Mouse (Mus musculus): Measurements from ENCODE around the gene Comp. TPM values are rescaled to one million over a fixed set of nuclear protein-coding genes. Genes with fewer than 3 reads are reported as not detected.
A peak's percentile ranks its signal among the peaks of the same experiment; 100 is the strongest.

Gene Comp
- polyA plus RNA-seq, 1 experiment from 2014 or later = 1.6 TPM

- Histone ChIP-seq H3K4me3 (ENCODE audit: low read depth, low read length) (no peak overlapping the region), H3K27ac (ENCODE audit: low read length) (no peak overlapping the region), H3K27me3 (ENCODE audit: control insufficient read depth, insufficient read depth, low read depth, low read length) (no peaks in the 10 kb centered on the region), H3K4me1 (ENCODE audit: control insufficient read depth, low read depth, low read length) (peaks cover 25% of the 10 kb centered on the region), H3K4me2 (ENCODE audit: low read depth, low read length) (no peak overlapping the region), H3K9ac (ENCODE audit: low read depth, low read length) (no peak overlapping the region), H3K36me3 (ENCODE audit: control insufficient read depth, insufficient read depth) (peaks cover 65% of the 10 kb centered on the region), H3K9me3 (replicated peaks; ENCODE audit: control insufficient read depth, low read length) (no peaks in the 10 kb centered on the region)
- ATAC-seq (ENCODE audit: low read depth) = peak; percentile 37; the same call in 1 of the 2 replicates
- 58% methylated on average over 40 of the region's 41 CpGs for WGBS (ENCODE audit: insufficient replicate concordance)
Measured at GRCm38 (mm10) chr8:70332070-70332877, 41.1 kb upstream of the Comp start.

- Histone ChIP-seq H3K36me3 (ENCODE audit: control insufficient read depth, insufficient read depth) (peaks cover 71% of the 10 kb centered on the region), H3K4me2 (ENCODE audit: low read depth, low read length) (no peak overlapping the region), H3K9me3 (replicated peaks; ENCODE audit: control insufficient read depth, low read length) (no peaks in the 10 kb centered on the region), H3K27me3 (ENCODE audit: control insufficient read depth, insufficient read depth, low read depth, low read length) (no peaks in the 10 kb centered on the region), H3K9ac (ENCODE audit: low read depth, low read length) (no peak overlapping the region), H3K27ac (ENCODE audit: low read length) (no peak overlapping the region), H3K4me3 (ENCODE audit: low read depth, low read length) (no peak overlapping the region), H3K4me1 (ENCODE audit: control insufficient read depth, low read depth, low read length) (peaks cover 22% of the 10 kb centered on the region)
- WGBS (ENCODE audit: insufficient replicate concordance) = 86% methylated on average over 6 of the region's 6 CpGs
- no peak for ATAC-seq (ENCODE audit: low read depth)
Measured at GRCm38 (mm10) chr8:70332878-70333202, 40.5 kb upstream of the Comp start.

- Histone ChIP-seq H3K4me1 (ENCODE audit: control insufficient read depth, low read depth, low read length) (no peaks in the 10 kb centered on the region), H3K4me2 (ENCODE audit: low read depth, low read length) (no peak overlapping the region), H3K9me3 (replicated peaks; ENCODE audit: control insufficient read depth, low read length) (no peaks in the 10 kb centered on the region), H3K27ac (ENCODE audit: low read length) (no peak overlapping the region), H3K9ac (ENCODE audit: low read depth, low read length) (no peak overlapping the region), H3K4me3 (ENCODE audit: low read depth, low read length) (no peak overlapping the region), H3K36me3 (ENCODE audit: control insufficient read depth, insufficient read depth) (peaks cover 98% of the 10 kb centered on the region), H3K27me3 (ENCODE audit: control insufficient read depth, insufficient read depth, low read depth, low read length) (no peaks in the 10 kb centered on the region)
- WGBS (ENCODE audit: insufficient replicate concordance) = 81% methylated on average over 7 of the region's 7 CpGs
- ATAC-seq (ENCODE audit: low read depth) = no peak
Measured at GRCm38 (mm10) chr8:70338931-70339330, 34.4 kb upstream of the Comp start.

GRCm38 (mm10) chr8:70340659-70341058 lies 32.7 kb upstream of the Comp start:
- Histone ChIP-seq H3K4me2 (ENCODE audit: low read depth, low read length) (no peak overlapping the region), H3K4me3 (ENCODE audit: low read depth, low read length) (no peak overlapping the region), H3K27ac (ENCODE audit: low read length) (no peak overlapping the region), H3K27me3 (ENCODE audit: control insufficient read depth, insufficient read depth, low read depth, low read length) (no peaks in the 10 kb centered on the region), H3K4me1 (ENCODE audit: control insufficient read depth, low read depth, low read length) (peaks cover 14% of the 10 kb centered on the region), H3K36me3 (ENCODE audit: control insufficient read depth, insufficient read depth) (peaks cover 87% of the 10 kb centered on the region), H3K9me3 (replicated peaks; ENCODE audit: control insufficient read depth, low read length) (no peaks in the 10 kb centered on the region), H3K9ac (ENCODE audit: low read depth, low read length) (no peak overlapping the region)
- WGBS (ENCODE audit: insufficient replicate concordance) = 91% methylated on average over 7 of the region's 7 CpGs
- no peak for ATAC-seq (ENCODE audit: low read depth)

GRCm38 (mm10) chr8:70342007-70342406 lies 31.4 kb upstream of the Comp start:
- H3K27ac ChIP-seq (ENCODE audit: low read length) = no peak overlapping the region
- H3K9me3 ChIP-seq (replicated peaks; ENCODE audit: control insufficient read depth, low read length) = no peaks in the 10 kb centered on the region
- H3K4me1 ChIP-seq (ENCODE audit: control insufficient read depth, low read depth, low read length) = peaks cover 24% of the 10 kb centered on the region
- no peak for ATAC-seq (ENCODE audit: low read depth)
- no peak overlapping the region for H3K4me2 ChIP-seq (ENCODE audit: low read depth, low read length)
- no peak overlapping the region for H3K4me3 ChIP-seq (ENCODE audit: low read depth, low read length)
- no peaks in the 10 kb centered on the region for H3K27me3 ChIP-seq (ENCODE audit: control insufficient read depth, insufficient read depth, low read depth, low read length)
- no peak overlapping the region for H3K9ac ChIP-seq (ENCODE audit: low read depth, low read length)
- peaks cover 78% of the 10 kb centered on the region for H3K36me3 ChIP-seq (ENCODE audit: control insufficient read depth, insufficient read depth)
- WGBS (ENCODE audit: insufficient replicate concordance) = 86% methylated on average over 14 of the region's 14 CpGs

- H3K4me2 ChIP-seq (ENCODE audit: low read depth, low read length) = no peak overlapping the region
- peaks cover 28% of the 10 kb centered on the region for H3K4me1 ChIP-seq (ENCODE audit: control insufficient read depth, low read depth, low read length)
- peaks cover 67% of the 10 kb centered on the region for H3K36me3 ChIP-seq (ENCODE audit: control insufficient read depth, insufficient read depth)
- no peak for ATAC-seq (ENCODE audit: low read depth)
- 91% methylated on average over 7 of the region's 7 CpGs for WGBS (ENCODE audit: insufficient replicate concordance)
- no peaks in the 10 kb centered on the region for H3K27me3 ChIP-seq (ENCODE audit: control insufficient read depth, insufficient read depth, low read depth, low read length)
- H3K9me3 ChIP-seq (replicated peaks; ENCODE audit: control insufficient read depth, low read length) = no peaks in the 10 kb centered on the region
- H3K9ac ChIP-seq (ENCODE audit: low read depth, low read length) = no peak overlapping the region
- no peak overlapping the region for H3K27ac ChIP-seq (ENCODE audit: low read length)
- no peak overlapping the region for H3K4me3 ChIP-seq (ENCODE audit: low read depth, low read length)
Measured at GRCm38 (mm10) chr8:70343076-70343475, 30.3 kb upstream of the Comp start.

GRCm38 (mm10) chr8:70343696-70344095 lies 29.7 kb upstream of the Comp start:
- ATAC-seq (ENCODE audit: low read depth) = 0 out of 2 replicates have a peak, but pooled peaks have one; percentile 23
- WGBS (ENCODE audit: insufficient replicate concordance) = 61% methylated on average over 6 of the region's 6 CpGs

GRCm38 (mm10) chr8:70344279-70344678 lies 29.1 kb upstream of the Comp start:
- no peak for ATAC-seq (ENCODE audit: low read depth)
- H3K27me3 ChIP-seq (ENCODE audit: control insufficient read depth, insufficient read depth, low read depth, low read length) = no peaks in the 10 kb centered on the region
- H3K9ac ChIP-seq (ENCODE audit: low read depth, low read length) = no peak overlapping the region
- peaks cover 60% of the 10 kb centered on the region for H3K36me3 ChIP-seq (ENCODE audit: control insufficient read depth, insufficient read depth)
- H3K27ac ChIP-seq (ENCODE audit: low read length) = 0 out of 2 replicates have a peak overlapping the region, but pooled peaks have one; percentile 2
- no peak overlapping the region for H3K4me3 ChIP-seq (ENCODE audit: low read depth, low read length)
- WGBS (ENCODE audit: insufficient replicate concordance) = 87% methylated on average over 2 of the region's 2 CpGs
- H3K9me3 ChIP-seq (replicated peaks; ENCODE audit: control insufficient read depth, low read length) = no peaks in the 10 kb centered on the region
- no peak overlapping the region for H3K4me2 ChIP-seq (ENCODE audit: low read depth, low read length)
- H3K4me1 ChIP-seq (ENCODE audit: control insufficient read depth, low read depth, low read length) = peaks cover 41% of the 10 kb centered on the region

More at GRCm38 (mm10) chr8:70343696-70344095, 29.7 kb upstream of the Comp start:
- no peak overlapping the region for H3K27ac ChIP-seq (ENCODE audit: low read length)
- H3K4me2 ChIP-seq (ENCODE audit: low read depth, low read length) = no peak overlapping the region
- peaks cover 61% of the 10 kb centered on the region for H3K36me3 ChIP-seq (ENCODE audit: control insufficient read depth, insufficient read depth)
- H3K27me3 ChIP-seq (ENCODE audit: control insufficient read depth, insufficient read depth, low read depth, low read length) = no peaks in the 10 kb centered on the region
- H3K9me3 ChIP-seq (replicated peaks; ENCODE audit: control insufficient read depth, low read length) = no peaks in the 10 kb centered on the region
- H3K4me1 ChIP-seq (ENCODE audit: control insufficient read depth, low read depth, low read length) = peaks cover 35% of the 10 kb centered on the region
- no peak overlapping the region for H3K9ac ChIP-seq (ENCODE audit: low read depth, low read length)
- no peak overlapping the region for H3K4me3 ChIP-seq (ENCODE audit: low read depth, low read length)

- ATAC-seq (ENCODE audit: low read depth) = no peak
- no peak overlapping the region for H3K4me3 ChIP-seq (ENCODE audit: low read depth, low read length)
- no peak overlapping the region for H3K9ac ChIP-seq (ENCODE audit: low read depth, low read length)
- whole genome bisulfite sequencing (ENCODE audit: insufficient replicate concordance) = 75% methylated on average over 4 of the region's 4 CpGs
- H3K4me2 ChIP-seq (ENCODE audit: low read depth, low read length) = no peak overlapping the region
- peaks cover 35% of the 10 kb centered on the region for H3K36me3 ChIP-seq (ENCODE audit: control insufficient read depth, insufficient read depth)
- no peak overlapping the region for H3K27ac ChIP-seq (ENCODE audit: low read length)
- H3K27me3 ChIP-seq (ENCODE audit: control insufficient read depth, insufficient read depth, low read depth, low read length) = no peaks in the 10 kb centered on the region
- H3K4me1 ChIP-seq (ENCODE audit: control insufficient read depth, low read depth, low read length) = peaks cover 68% of the 10 kb centered on the region
- H3K9me3 ChIP-seq (replicated peaks; ENCODE audit: control insufficient read depth, low read length) = no peaks in the 10 kb centered on the region
Measured at GRCm38 (mm10) chr8:70347443-70347842, 25.9 kb upstream of the Comp start.
